Mouse (Mus musculus): ENCODE data around the gene Rpf2. TPM values are rescaled to one million over a fixed set of nuclear protein-coding genes. Genes with fewer than 3 reads are reported as not detected.

The Rpf2 gene
- polyA plus RNA-seq, 1 experiment from 2014 or later, result 92.6 TPM

DNA sequence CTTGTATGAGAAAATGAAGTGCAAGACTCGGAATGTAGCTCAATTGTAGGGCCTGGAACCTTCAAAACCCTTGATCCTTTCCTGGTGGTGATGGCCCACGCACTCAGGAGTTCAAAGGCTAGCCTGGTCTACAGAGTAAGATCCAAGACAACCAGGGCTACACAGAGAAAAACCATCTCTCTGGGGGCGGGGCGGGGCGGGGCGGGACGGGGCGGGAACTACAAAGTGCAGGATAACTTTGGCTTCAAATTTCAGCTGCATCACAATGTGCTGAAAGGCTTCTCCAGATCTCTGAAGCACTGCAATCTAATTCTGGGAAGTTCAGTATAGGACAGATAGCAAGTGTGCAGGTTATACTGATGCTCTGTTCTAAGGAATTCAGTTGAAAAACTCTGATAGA, 12.7 kb upstream of the Rpf2 start:
- H3K4me1 ChIP-seq (ENCODE audit: control insufficient read depth, insufficient read depth, low read length), result no peaks in the 10 kb centered on the region
- no peak overlapping the region for H3K4me2 ChIP-seq (ENCODE audit: low read depth, low read length)
- 14% methylated on average over 8 of the region's 8 CpGs for WGBS
- DNase-seq (ENCODE audit: low spot score) (no peak), ATAC-seq (replicated peaks; ENCODE audit: insufficient number of reproducible peaks, low FRiP score, low TSS enrichment, low read depth) (no peak)
- no peak overlapping the region for H3K4me3 ChIP-seq (ENCODE audit: low read depth, low read length)
- H3K27me3 ChIP-seq (ENCODE audit: control insufficient read depth, insufficient read depth, low read length), result no peaks in the 10 kb centered on the region
- no peak overlapping the region for H3K9ac ChIP-seq (replicated peaks; ENCODE audit: low read length)
- H3K36me3 ChIP-seq (replicated peaks; ENCODE audit: control insufficient read depth, insufficient read depth, low read depth, low read length), result no peaks in the 10 kb centered on the region
- H3K9me3 ChIP-seq (replicated peaks; ENCODE audit: control insufficient read depth, low read length), result no peaks in the 10 kb centered on the region
- H3K27ac ChIP-seq (replicated peaks; ENCODE audit: low read depth, low read length), result no peak overlapping the region

DNA sequence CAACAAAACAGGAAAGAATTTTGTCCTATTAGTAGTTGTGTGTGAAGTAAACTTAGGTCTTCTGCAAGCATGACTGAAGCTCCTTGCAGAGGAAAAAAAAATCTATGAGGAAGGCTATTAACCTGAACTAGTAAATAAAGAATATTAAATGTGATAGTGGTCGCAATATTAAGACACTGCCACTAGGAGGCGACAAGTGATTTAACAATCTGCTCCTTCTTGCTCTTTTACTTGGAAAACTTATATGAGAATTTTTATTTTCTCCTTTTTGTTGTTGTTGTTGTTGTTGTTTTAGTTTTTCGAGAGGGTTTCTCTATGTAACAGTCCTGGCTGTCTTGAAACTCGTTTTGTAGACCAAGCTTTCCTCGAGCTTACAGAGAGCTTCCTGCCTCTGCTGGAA, 12.1 kb upstream of the Rpf2 start:
- WGBS, result 5% methylated on average over 5 of the region's 5 CpGs
- Histone ChIP-seq H3K9ac (replicated peaks; ENCODE audit: low read length) (no peak overlapping the region), H3K27me3 (ENCODE audit: control insufficient read depth, insufficient read depth, low read length) (no peaks in the 10 kb centered on the region), H3K9me3 (replicated peaks; ENCODE audit: control insufficient read depth, low read length) (no peaks in the 10 kb centered on the region), H3K4me1 (ENCODE audit: control insufficient read depth, insufficient read depth, low read length) (no peaks in the 10 kb centered on the region), H3K27ac (replicated peaks; ENCODE audit: low read depth, low read length) (no peak overlapping the region), H3K4me3 (ENCODE audit: low read depth, low read length) (no peak overlapping the region), H3K4me2 (ENCODE audit: low read depth, low read length) (no peak overlapping the region), H3K36me3 (replicated peaks; ENCODE audit: control insufficient read depth, insufficient read depth, low read depth, low read length) (no peaks in the 10 kb centered on the region)
- ATAC-seq (replicated peaks; ENCODE audit: insufficient number of reproducible peaks, low FRiP score, low TSS enrichment, low read depth), result no peak
- peak; percentile 79 for DNase-seq (ENCODE audit: low spot score)

DNA sequence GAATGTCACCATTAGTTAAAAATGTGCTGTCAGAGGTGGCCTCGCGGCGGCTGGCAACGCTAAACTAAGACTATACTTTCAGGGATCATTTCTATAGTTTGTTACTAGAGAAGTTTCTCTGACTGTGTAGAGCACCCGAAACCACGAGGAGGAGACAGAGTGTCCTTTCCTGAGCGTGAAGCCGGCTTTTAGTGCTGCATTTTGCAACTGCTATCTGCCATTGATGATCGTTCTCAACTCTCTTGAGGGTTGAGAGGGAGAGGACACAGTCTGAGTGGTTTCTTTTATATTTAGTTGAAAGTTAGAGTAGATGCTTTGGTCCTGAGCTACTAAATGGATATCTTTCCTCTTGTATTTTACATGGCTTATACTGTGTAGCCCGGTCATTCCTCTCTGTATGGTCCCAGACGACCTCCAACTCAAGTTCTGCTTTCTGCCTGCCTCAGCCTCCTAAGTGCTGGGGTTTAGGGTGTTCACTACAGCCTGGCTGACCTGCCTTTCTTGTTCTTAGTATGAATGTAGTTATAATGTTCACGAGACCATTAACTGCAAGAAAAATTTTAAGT, 11.6 kb upstream of the Rpf2 start:
- under 1% methylated on average over 12 of the region's 12 CpGs for WGBS
- Histone ChIP-seq H3K4me3 (ENCODE audit: low read depth, low read length) (0 out of 2 replicates have a peak overlapping the region, but pooled peaks have one; percentile 75), H3K27me3 (ENCODE audit: control insufficient read depth, insufficient read depth, low read length) (no peaks in the 10 kb centered on the region), H3K27ac (replicated peaks; ENCODE audit: low read depth, low read length) (peak overlapping the region; percentile 85; the same call in 1 of the 2 replicates), H3K4me1 (ENCODE audit: control insufficient read depth, insufficient read depth, low read length) (no peaks in the 10 kb centered on the region), H3K36me3 (replicated peaks; ENCODE audit: control insufficient read depth, insufficient read depth, low read depth, low read length) (peaks cover 3% of the 10 kb centered on the region), H3K9ac (replicated peaks; ENCODE audit: low read length) (no peak overlapping the region), H3K4me2 (ENCODE audit: low read depth, low read length) (no peak overlapping the region; the same call in 1 of the 2 replicates), H3K9me3 (replicated peaks; ENCODE audit: control insufficient read depth, low read length) (no peaks in the 10 kb centered on the region)
- DNase-seq (ENCODE audit: low spot score) (peak; percentile 95), ATAC-seq (replicated peaks; ENCODE audit: insufficient number of reproducible peaks, low FRiP score, low TSS enrichment, low read depth) (peak; percentile 89)

DNA sequence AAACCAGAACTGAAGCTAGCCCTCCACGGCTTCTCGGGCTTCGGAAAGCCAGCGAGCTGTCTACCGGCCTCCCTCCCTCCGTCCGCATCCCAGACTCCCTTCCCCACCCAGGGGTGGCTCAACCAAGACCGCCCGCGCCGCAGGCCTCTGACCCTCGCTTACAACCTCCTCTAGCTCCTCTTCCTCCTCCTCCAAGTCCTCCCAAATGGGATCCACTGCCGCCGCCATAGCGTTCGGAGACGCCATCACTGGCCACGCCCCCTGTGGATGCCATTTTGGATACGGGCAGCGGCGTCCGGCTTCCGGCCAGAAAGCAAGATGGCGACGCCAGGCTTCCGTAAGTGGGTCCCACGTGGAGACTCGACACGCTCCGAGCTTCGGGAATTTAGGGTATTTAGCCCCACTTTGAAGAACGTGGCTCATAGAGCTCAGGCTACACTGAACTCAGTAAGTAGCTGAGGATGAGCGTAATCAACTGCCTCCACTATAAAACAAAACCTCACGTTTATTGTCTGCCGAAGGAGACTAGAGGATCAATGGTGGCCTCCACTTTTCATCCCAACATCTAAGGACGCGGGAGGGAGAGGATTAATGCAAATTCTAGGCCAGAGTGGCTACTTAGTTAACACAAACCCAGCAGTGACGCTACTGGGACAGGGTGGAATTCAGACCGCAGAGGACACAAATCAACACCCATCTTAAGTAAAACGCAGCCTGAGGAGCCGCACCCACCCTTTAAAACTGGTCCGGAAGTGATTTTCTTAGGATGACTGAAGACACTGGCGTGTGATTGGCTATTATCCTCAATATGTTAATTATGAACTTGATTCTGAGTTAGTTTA, 10.8 kb upstream of the Rpf2 start, which contains the start of gene Gtf3c6:
Gene Gtf3c6, minus strand, starts transcription at position 695 of the 842 bp plus-strand sequence.
- ATAC-seq (replicated peaks; ENCODE audit: insufficient number of reproducible peaks, low FRiP score, low TSS enrichment, low read depth), result peak; percentile 54

DNA sequence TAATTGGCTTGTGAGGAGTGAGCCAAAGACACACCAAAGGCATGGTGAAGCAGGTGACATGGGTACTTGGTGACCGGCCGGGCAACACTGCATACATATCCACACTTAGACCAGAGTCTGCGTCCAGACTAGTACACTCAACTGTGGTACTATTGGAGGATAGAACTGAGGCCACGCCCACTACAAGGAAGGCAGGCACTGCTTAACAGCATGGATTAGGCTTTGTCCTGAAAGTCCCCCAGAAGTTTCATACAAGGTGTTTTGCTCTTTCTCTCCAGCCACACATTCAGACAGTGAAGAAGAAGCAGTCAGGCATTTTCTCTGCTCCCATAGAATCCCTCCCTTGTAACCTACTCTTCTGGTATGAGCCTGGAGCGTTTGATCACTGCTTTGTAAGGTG, 9.9 kb upstream of the Rpf2 start:
- Histone ChIP-seq H3K27ac (replicated peaks; ENCODE audit: low read depth, low read length) (peak overlapping the region; percentile 85), H3K4me2 (ENCODE audit: low read depth, low read length) (peak overlapping the region; percentile 72), H3K4me1 (ENCODE audit: control insufficient read depth, insufficient read depth, low read length) (no peaks in the 10 kb centered on the region), H3K9ac (replicated peaks; ENCODE audit: low read length) (peak overlapping the region; percentile 88), H3K4me3 (ENCODE audit: low read depth, low read length) (peak overlapping the region; percentile 75), H3K9me3 (replicated peaks; ENCODE audit: control insufficient read depth, low read length) (no peaks in the 10 kb centered on the region), H3K36me3 (replicated peaks; ENCODE audit: control insufficient read depth, insufficient read depth, low read depth, low read length) (peaks cover 11% of the 10 kb centered on the region), H3K27me3 (ENCODE audit: control insufficient read depth, insufficient read depth, low read length) (no peaks in the 10 kb centered on the region)
- DNase-seq (ENCODE audit: low spot score), result peak; percentile 84
- WGBS, result 12% methylated on average over 5 of the region's 5 CpGs
- peak; percentile 61 for ATAC-seq (replicated peaks; ENCODE audit: insufficient number of reproducible peaks, low FRiP score, low TSS enrichment, low read depth)

More for the DNA sequence above, 10.8 kb upstream of the Rpf2 start, which contains the start of gene Gtf3c6:
- Histone ChIP-seq H3K9me3 (replicated peaks; ENCODE audit: control insufficient read depth, low read length) (no peaks in the 10 kb centered on the region), H3K9ac (replicated peaks; ENCODE audit: low read length) (peak within 1 kb of the TSS; percentile 88), H3K4me3 (ENCODE audit: low read depth, low read length) (peak within 1 kb of the TSS; percentile 75), H3K27me3 (ENCODE audit: control insufficient read depth, insufficient read depth, low read length) (no peaks in the 10 kb centered on the region), H3K4me2 (ENCODE audit: low read depth, low read length) (peak within 1 kb of the TSS; percentile 72), H3K27ac (replicated peaks; ENCODE audit: low read depth, low read length) (peak within 1 kb of the TSS; percentile 85), H3K4me1 (ENCODE audit: control insufficient read depth, insufficient read depth, low read length) (no peaks in the 10 kb centered on the region), H3K36me3 (replicated peaks; ENCODE audit: control insufficient read depth, insufficient read depth, low read depth, low read length) (peaks cover 8% of the 10 kb centered on the region)
- DNase-seq (ENCODE audit: low spot score), result peak; percentile 97
- WGBS, result under 1% methylated on average over 43 of the region's 43 CpGs

DNA sequence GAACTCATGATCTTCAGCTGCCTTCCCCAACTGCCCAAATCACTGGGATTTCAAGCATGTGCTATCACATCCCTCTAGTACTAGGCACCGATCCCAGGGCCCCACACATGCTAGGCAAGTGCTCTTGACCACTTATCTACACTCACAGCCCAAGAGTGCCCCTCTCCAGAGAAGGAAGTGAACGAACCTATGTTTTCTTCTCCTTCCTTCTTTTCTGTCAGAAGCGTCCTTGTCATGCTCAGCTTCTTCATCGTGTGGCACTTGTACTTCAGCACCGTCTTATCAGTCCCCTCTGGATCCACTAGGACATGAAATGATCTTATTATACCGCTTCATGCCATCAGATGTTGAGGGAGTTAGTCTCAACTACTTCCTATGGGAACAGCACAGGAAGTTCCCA, 4.1 kb upstream of the Rpf2 start:
- Histone ChIP-seq H3K27ac (replicated peaks; ENCODE audit: low read depth, low read length) (no peak overlapping the region), H3K27me3 (ENCODE audit: control insufficient read depth, insufficient read depth, low read length) (no peaks in the 10 kb centered on the region), H3K4me1 (ENCODE audit: control insufficient read depth, insufficient read depth, low read length) (no peaks in the 10 kb centered on the region), H3K36me3 (replicated peaks; ENCODE audit: control insufficient read depth, insufficient read depth, low read depth, low read length) (peaks cover 17% of the 10 kb centered on the region), H3K9ac (replicated peaks; ENCODE audit: low read length) (no peak overlapping the region), H3K9me3 (replicated peaks; ENCODE audit: control insufficient read depth, low read length) (no peaks in the 10 kb centered on the region), H3K4me2 (ENCODE audit: low read depth, low read length) (no peak overlapping the region), H3K4me3 (ENCODE audit: low read depth, low read length) (no peak overlapping the region)
- WGBS, result 95% methylated on average over 6 of the region's 6 CpGs
- no peak for ATAC-seq (replicated peaks; ENCODE audit: insufficient number of reproducible peaks, low FRiP score, low TSS enrichment, low read depth)
- DNase-seq (ENCODE audit: low spot score), result no peak

DNA sequence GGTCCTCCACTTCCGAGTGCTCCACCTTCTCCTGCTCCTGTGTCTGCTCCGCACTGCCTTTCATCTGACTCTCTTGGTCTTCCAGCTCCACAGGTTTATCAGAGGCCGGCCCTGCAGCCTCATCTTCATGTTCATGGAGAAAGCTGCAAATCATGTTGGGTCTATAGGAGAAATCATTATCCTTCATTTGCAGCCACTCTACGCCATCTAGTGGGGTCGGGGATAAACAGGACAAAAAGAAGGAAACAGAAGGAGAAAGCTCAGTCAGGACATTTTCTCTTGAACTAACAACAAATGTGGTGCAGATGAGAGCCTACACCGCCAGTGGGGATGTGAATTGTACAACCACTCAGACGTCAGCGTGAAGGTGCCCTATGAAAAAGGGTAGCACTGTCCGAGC, 2.8 kb upstream of the Rpf2 start:
- H3K4me3 ChIP-seq (ENCODE audit: low read depth, low read length), result no peak overlapping the region
- H3K4me1 ChIP-seq (ENCODE audit: control insufficient read depth, insufficient read depth, low read length), result no peaks in the 10 kb centered on the region
- ATAC-seq (replicated peaks; ENCODE audit: insufficient number of reproducible peaks, low FRiP score, low TSS enrichment, low read depth) (no peak), DNase-seq (ENCODE audit: low spot score) (no peak)
- H3K4me2 ChIP-seq (ENCODE audit: low read depth, low read length), result no peak overlapping the region
- WGBS, result 92% methylated on average over 9 of the region's 9 CpGs
- H3K9me3 ChIP-seq (replicated peaks; ENCODE audit: control insufficient read depth, low read length), result no peaks in the 10 kb centered on the region
- no peak overlapping the region for H3K27ac ChIP-seq (replicated peaks; ENCODE audit: low read depth, low read length)
- H3K9ac ChIP-seq (replicated peaks; ENCODE audit: low read length), result no peak overlapping the region
- H3K36me3 ChIP-seq (replicated peaks; ENCODE audit: control insufficient read depth, insufficient read depth, low read depth, low read length), result peaks cover 17% of the 10 kb centered on the region
- H3K27me3 ChIP-seq (ENCODE audit: control insufficient read depth, insufficient read depth, low read length), result no peaks in the 10 kb centered on the region

DNA sequence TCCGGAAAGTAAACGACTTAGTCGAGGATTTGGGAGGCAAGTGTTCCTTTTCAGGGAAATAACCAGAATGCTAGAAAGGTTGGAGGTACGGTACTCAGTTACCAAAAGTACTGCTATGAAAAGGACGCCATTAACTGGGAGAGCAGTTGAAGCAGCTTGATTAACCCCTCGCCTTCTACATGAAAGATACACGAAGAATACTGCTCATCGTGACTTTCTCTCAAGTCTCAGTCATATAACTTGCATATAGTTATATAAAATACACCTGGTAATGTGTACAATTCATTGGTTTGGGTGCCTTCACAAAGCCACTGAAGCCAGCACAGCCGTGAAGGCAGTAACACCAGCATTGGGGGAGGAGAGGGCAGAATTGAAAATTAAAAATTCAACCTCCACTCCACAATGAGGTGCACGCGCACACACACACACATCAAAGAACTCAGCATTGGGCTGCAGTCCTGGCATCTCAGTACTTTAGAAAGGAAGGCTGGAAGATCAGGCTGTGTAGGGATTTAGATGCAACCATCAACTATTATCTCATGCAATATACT, 405 bp upstream of the Rpf2 start:
- peaks cover 9% of the 10 kb centered on the region for H3K36me3 ChIP-seq (replicated peaks; ENCODE audit: control insufficient read depth, insufficient read depth, low read depth, low read length)
- WGBS, result 32% methylated on average over 11 of the region's 11 CpGs
- H3K9ac ChIP-seq (replicated peaks; ENCODE audit: low read length), result no peak overlapping the region; the same call in 1 of the 2 replicates
- no peaks in the 10 kb centered on the region for H3K27me3 ChIP-seq (ENCODE audit: control insufficient read depth, insufficient read depth, low read length)
- ATAC-seq (replicated peaks; ENCODE audit: insufficient number of reproducible peaks, low FRiP score, low TSS enrichment, low read depth), result peak; percentile 57
- no peaks in the 10 kb centered on the region for H3K4me1 ChIP-seq (ENCODE audit: control insufficient read depth, insufficient read depth, low read length)
- DNase-seq (ENCODE audit: low spot score), result no peak
- peak overlapping the region; percentile 80 for H3K4me3 ChIP-seq (ENCODE audit: low read depth, low read length)
- H3K27ac ChIP-seq (replicated peaks; ENCODE audit: low read depth, low read length), result no peak overlapping the region
- peak overlapping the region; percentile 41 for H3K4me2 ChIP-seq (ENCODE audit: low read depth, low read length)
- H3K9me3 ChIP-seq (replicated peaks; ENCODE audit: control insufficient read depth, low read length), result no peaks in the 10 kb centered on the region
